Mouse (Mus musculus): ENCODE measurements around the gene Gm3045. TPM values are rescaled to one million over a fixed set of nuclear protein-coding genes. Genes with fewer than 3 reads are reported as not detected.

The Gm3045 gene
- total and polyA plus RNA-seq, 2 experiments from 2014 or later = not detected

DNA sequence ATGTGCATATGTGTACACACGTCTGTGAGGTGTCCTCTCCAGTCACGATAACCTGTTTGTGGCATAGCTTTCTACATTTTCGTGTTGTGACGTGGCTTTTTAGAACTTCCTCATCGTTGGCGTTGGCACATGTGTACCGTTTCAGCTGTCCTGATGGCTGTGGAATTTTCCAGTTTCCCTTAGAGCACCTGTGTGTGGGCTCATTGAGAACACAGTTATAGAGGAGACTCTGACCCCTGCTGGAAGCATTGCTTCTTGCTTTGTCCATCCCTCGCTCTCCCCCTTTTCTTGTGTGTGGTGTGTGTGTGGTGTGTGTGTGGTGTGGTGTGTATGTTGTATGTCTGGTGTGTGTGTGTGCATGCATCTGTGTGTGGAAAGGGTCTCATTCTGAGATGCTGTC is 23.6 kb downstream of the Gm3045 start:
- H3K27ac ChIP-seq = no peak overlapping the region
- 0 out of 2 replicates have a peak overlapping the region, but pooled peaks have one; percentile 16 for H3K4me2 ChIP-seq (ENCODE audit: low read depth, low read length)
- peaks cover 6% of the 10 kb centered on the region; the same call in 1 of the 2 replicates for H3K4me1 ChIP-seq (ENCODE audit: insufficient read depth, low read length)
- H3K27me3 ChIP-seq (ENCODE audit: insufficient read depth, low read length) = no peaks in the 10 kb centered on the region
- ATAC-seq (peak; percentile 12; the same call in 1 of the 2 replicates), DNase-seq (ENCODE audit: low spot score) (peak; percentile 37)
- no peaks in the 10 kb centered on the region for H3K9me3 ChIP-seq (ENCODE audit: low read length)
- TF ChIP-seq CTCF (IDR thresholded peaks at IDR 0.05; ENCODE audit: low read depth) = peak; percentile 47; the same call in 1 of the 2 replicates
- H3K9ac ChIP-seq (replicated peaks; ENCODE audit: low read length) = no peak overlapping the region
- H3K4me3 ChIP-seq (ENCODE audit: low read length) = no peak overlapping the region
- 69% methylated on average over 8 of the region's 8 CpGs for WGBS
- no peaks in the 10 kb centered on the region for H3K36me3 ChIP-seq (ENCODE audit: insufficient read depth, low read length)

DNA sequence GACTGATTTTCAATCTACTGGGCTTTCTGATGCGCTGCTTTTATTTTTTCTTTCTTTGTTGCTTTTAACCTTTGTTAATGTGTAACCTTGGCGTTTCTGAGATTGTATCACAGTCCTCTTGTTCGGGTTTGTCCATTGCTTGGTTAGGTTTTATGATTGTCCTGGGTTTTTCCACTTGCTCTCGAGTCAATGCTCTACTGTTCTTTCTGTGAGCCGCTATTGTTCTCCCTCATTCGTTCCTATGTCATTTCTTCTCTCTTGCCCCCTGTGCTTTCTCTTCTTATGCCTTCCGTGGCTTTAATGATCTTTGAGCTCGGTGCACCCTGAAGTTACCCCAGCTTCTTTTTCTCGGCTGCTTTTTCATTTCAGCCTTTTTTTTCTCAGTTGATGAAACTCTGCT is 31.6 kb downstream of the Gm3045 start:
- Histone ChIP-seq H3K9me3 (ENCODE audit: low read length) (no peaks in the 10 kb centered on the region), H3K4me3 (ENCODE audit: low read length) (no peak overlapping the region), H3K27ac (no peak overlapping the region), H3K9ac (replicated peaks; ENCODE audit: low read length) (no peak overlapping the region), H3K4me2 (ENCODE audit: low read depth, low read length) (no peak overlapping the region), H3K27me3 (ENCODE audit: insufficient read depth, low read length) (0 out of 2 replicates have a peak, but pooled peaks cover 4% of the 10 kb centered on the region), H3K36me3 (ENCODE audit: insufficient read depth, low read length) (no peaks in the 10 kb centered on the region), H3K4me1 (ENCODE audit: insufficient read depth, low read length) (no peaks in the 10 kb centered on the region)
- TF ChIP-seq CTCF (IDR thresholded peaks at IDR 0.05; ENCODE audit: low read depth) = no peak
- DNase-seq (ENCODE audit: low spot score) = no peak
- no peak for ATAC-seq
- WGBS = 36% methylated on average over 9 of the region's 9 CpGs

DNA sequence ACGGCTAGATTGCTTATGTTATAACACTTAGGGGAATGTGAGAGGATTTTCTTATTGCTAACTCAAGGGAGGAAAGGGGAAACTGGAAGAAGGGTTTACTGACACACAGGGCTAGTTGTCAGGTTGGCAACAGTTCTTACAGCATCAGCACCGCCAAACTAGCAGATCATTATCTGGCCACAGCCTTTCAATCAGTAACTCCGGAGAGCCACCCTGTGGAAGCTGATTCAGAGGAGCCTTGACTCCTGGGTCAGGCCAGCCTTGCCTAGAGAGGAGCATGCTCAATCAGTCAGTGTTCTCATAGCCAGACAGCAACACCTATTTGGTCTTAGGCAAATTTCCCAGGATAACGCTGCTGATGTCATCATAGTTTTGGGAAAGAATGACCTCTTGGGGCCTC is 35.1 kb downstream of the Gm3045 start:
- no peak for TF ChIP-seq CTCF (IDR thresholded peaks at IDR 0.05; ENCODE audit: low read depth)
- H3K27ac ChIP-seq = no peak overlapping the region
- 0 out of 2 replicates have a peak, but pooled peaks cover 2% of the 10 kb centered on the region for H3K9me3 ChIP-seq (ENCODE audit: low read length)
- no peak overlapping the region for H3K4me2 ChIP-seq (ENCODE audit: low read depth, low read length)
- H3K36me3 ChIP-seq (ENCODE audit: insufficient read depth, low read length) = no peaks in the 10 kb centered on the region
- no peak for DNase-seq (ENCODE audit: low spot score)
- no peaks in the 10 kb centered on the region for H3K4me1 ChIP-seq (ENCODE audit: insufficient read depth, low read length)
- H3K27me3 ChIP-seq (ENCODE audit: insufficient read depth, low read length) = 0 out of 2 replicates have a peak, but pooled peaks cover 4% of the 10 kb centered on the region
- no peak for ATAC-seq
- 85% methylated on average over 4 of the region's 4 CpGs for WGBS
- H3K4me3 ChIP-seq (ENCODE audit: low read length) = no peak overlapping the region
- H3K9ac ChIP-seq (replicated peaks; ENCODE audit: low read length) = no peak overlapping the region

DNA sequence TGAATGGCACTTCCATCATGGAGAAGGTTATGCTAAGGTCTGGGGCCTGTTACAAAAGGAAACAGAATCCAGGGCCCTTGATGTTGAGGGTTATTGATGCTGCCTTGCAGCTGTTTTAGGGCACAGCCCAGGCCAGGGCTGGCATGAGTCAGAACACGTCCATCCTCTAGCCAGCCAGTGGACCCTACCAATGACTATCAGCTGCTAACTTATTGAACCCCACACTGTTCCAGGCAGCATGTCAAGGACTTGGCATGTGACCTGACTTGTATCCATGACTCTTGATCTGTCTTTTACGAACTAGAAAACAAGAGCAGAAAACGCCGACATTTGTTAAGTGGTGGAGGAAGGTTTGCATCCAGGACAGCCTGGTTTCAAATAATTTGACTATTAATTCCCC is 36.4 kb downstream of the Gm3045 start:
- Histone ChIP-seq H3K9ac (replicated peaks; ENCODE audit: low read length) (no peak overlapping the region), H3K9me3 (ENCODE audit: low read length) (0 out of 2 replicates have a peak, but pooled peaks cover 2% of the 10 kb centered on the region), H3K4me3 (ENCODE audit: low read length) (no peak overlapping the region), H3K4me2 (ENCODE audit: low read depth, low read length) (no peak overlapping the region), H3K27me3 (ENCODE audit: insufficient read depth, low read length) (no peaks in the 10 kb centered on the region), H3K27ac (no peak overlapping the region), H3K36me3 (ENCODE audit: insufficient read depth, low read length) (no peaks in the 10 kb centered on the region), H3K4me1 (ENCODE audit: insufficient read depth, low read length) (no peaks in the 10 kb centered on the region)
- peak; percentile 69 for ATAC-seq
- WGBS = 65% methylated on average over 4 of the region's 4 CpGs
- DNase-seq (ENCODE audit: low spot score) = no peak
- TF ChIP-seq CTCF (IDR thresholded peaks at IDR 0.05; ENCODE audit: low read depth) = no peak

GRCm38 (mm10) chr13:56463261-56463660 is 36.9 kb downstream of the Gm3045 start:
- TF ChIP-seq CTCF (IDR thresholded peaks at IDR 0.05; ENCODE audit: low read depth) = no peak
- Histone ChIP-seq H3K9me3 (ENCODE audit: low read length) (0 out of 2 replicates have a peak, but pooled peaks cover 2% of the 10 kb centered on the region), H3K27me3 (ENCODE audit: insufficient read depth, low read length) (no peaks in the 10 kb centered on the region; the same call in 1 of the 2 replicates), H3K36me3 (ENCODE audit: insufficient read depth, low read length) (no peaks in the 10 kb centered on the region), H3K4me1 (ENCODE audit: insufficient read depth, low read length) (no peaks in the 10 kb centered on the region), H3K4me3 (ENCODE audit: low read length) (no peak overlapping the region), H3K27ac (no peak overlapping the region), H3K9ac (replicated peaks; ENCODE audit: low read length) (no peak overlapping the region), H3K4me2 (ENCODE audit: low read depth, low read length) (no peak overlapping the region)
- peak; percentile 67 for DNase-seq (ENCODE audit: low spot score)
- WGBS = 49% methylated on average over 7 of the region's 7 CpGs
- peak; percentile 85 for ATAC-seq

- ATAC-seq (peak; percentile 24; the same call in 1 of the 2 replicates), DNase-seq (ENCODE audit: low spot score) (no peak)
- Histone ChIP-seq H3K4me3 (ENCODE audit: low read length) (no peak overlapping the region), H3K27ac (no peak overlapping the region), H3K36me3 (ENCODE audit: insufficient read depth, low read length) (no peaks in the 10 kb centered on the region), H3K9me3 (ENCODE audit: low read length) (0 out of 2 replicates have a peak, but pooled peaks cover 2% of the 10 kb centered on the region), H3K9ac (replicated peaks; ENCODE audit: low read length) (no peak overlapping the region), H3K27me3 (ENCODE audit: insufficient read depth, low read length) (no peaks in the 10 kb centered on the region; the same call in 1 of the 2 replicates), H3K4me1 (ENCODE audit: insufficient read depth, low read length) (no peaks in the 10 kb centered on the region), H3K4me2 (ENCODE audit: low read depth, low read length) (no peak overlapping the region)
- no peak for TF ChIP-seq CTCF (IDR thresholded peaks at IDR 0.05; ENCODE audit: low read depth)
- WGBS = 74% methylated on average over 6 of the region's 6 CpGs
Observed at GRCm38 (mm10) chr13:56463750-56464149, 37.4 kb downstream of the Gm3045 start.

DNA sequence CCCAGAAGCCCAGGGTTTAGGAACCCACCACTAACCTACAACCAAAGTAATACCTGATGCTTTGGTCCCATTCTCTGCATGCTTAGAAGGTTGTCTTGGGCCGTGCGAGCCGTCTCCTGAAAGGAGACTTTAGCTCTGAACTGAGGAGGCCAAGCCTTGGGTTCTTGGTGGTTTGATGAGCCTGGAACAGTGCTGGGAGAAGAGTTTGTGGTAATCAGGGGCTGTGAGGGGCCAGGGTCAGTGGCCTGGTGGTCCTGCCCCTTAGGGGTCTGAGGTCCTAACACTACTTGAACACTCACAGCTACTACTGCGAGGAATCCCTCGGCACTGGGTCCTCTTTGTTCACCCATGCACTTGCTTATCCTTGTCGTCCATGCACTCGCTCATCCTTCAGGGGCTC is 41.4 kb downstream of the Gm3045 start:
- TF ChIP-seq CTCF (IDR thresholded peaks at IDR 0.05; ENCODE audit: low read depth) = no peak
- Histone ChIP-seq H3K4me3 (ENCODE audit: low read length) (no peak overlapping the region), H3K9ac (replicated peaks; ENCODE audit: low read length) (no peak overlapping the region), H3K27me3 (ENCODE audit: insufficient read depth, low read length) (no peaks in the 10 kb centered on the region; the same call in 1 of the 2 replicates), H3K27ac (no peak overlapping the region), H3K9me3 (ENCODE audit: low read length) (0 out of 2 replicates have a peak, but pooled peaks cover 2% of the 10 kb centered on the region), H3K4me1 (ENCODE audit: insufficient read depth, low read length) (no peaks in the 10 kb centered on the region), H3K36me3 (ENCODE audit: insufficient read depth, low read length) (no peaks in the 10 kb centered on the region), H3K4me2 (ENCODE audit: low read depth, low read length) (no peak overlapping the region)
- DNase-seq (ENCODE audit: low spot score) (no peak), ATAC-seq (no peak)
- 93% methylated on average over 7 of the region's 7 CpGs for WGBS

Measured in hindbrain, postnatal 0 days (tissue).